Mouse (Mus musculus): ENCODE measurements around the gene Scn10a. TPM values are rescaled to one million over a fixed set of nuclear protein-coding genes. Genes with fewer than 3 reads are reported as not detected.

The Scn10a gene
- polyA plus RNA-seq, 1 experiment from 2014 or later: not detected

GRCm38 (mm10) chr9:119624151-119624550 lies 95.0 kb downstream of the Scn10a start:
- Histone ChIP-seq H3K4me3 (ENCODE audit: low read depth, low read length) (no peak overlapping the region), H3K4me1 (replicated peaks; ENCODE audit: control insufficient read depth, insufficient read depth) (no peaks in the 10 kb centered on the region), H3K4me2 (replicated peaks; ENCODE audit: low read depth) (no peak overlapping the region), H3K36me3 (ENCODE audit: control insufficient read depth, insufficient read depth, low read length) (no peaks in the 10 kb centered on the region), H3K9ac (ENCODE audit: low read length) (no peak overlapping the region), H3K9me3 (ENCODE audit: control insufficient read depth, low read length) (no peaks in the 10 kb centered on the region), H3K27me3 (ENCODE audit: control insufficient read depth, insufficient read depth, low read length) (no peaks in the 10 kb centered on the region), H3K27ac (replicated peaks) (no peak overlapping the region)
- 77% methylated on average over 4 of the region's 4 CpGs for WGBS
- TF ChIP-seq CTCF (IDR thresholded peaks at IDR 0.05; ENCODE audit: low read depth): no peak
- TF ChIP-seq EP300 (optimal IDR thresholded peaks at IDR 0.05): no peak
- DNase-seq (ENCODE audit: low spot score) (no peak), ATAC-seq (ENCODE audit: low FRiP score, low TSS enrichment) (no peak)

GRCm38 (mm10) chr9:119614798-119615197 lies 104.3 kb downstream of the Scn10a start:
- 68% methylated on average over 6 of the region's 6 CpGs for WGBS
- no peaks in the 10 kb centered on the region for H3K27me3 ChIP-seq (ENCODE audit: control insufficient read depth, insufficient read depth, low read length)
- no peak overlapping the region for H3K4me3 ChIP-seq (ENCODE audit: low read depth, low read length)
- no peak overlapping the region for H3K27ac ChIP-seq (replicated peaks)
- H3K9ac ChIP-seq (ENCODE audit: low read length): no peak overlapping the region
- no peak for TF ChIP-seq CTCF (IDR thresholded peaks at IDR 0.05; ENCODE audit: low read depth)
- H3K36me3 ChIP-seq (ENCODE audit: control insufficient read depth, insufficient read depth, low read length): no peaks in the 10 kb centered on the region
- H3K9me3 ChIP-seq (ENCODE audit: control insufficient read depth, low read length): no peaks in the 10 kb centered on the region
- DNase-seq (ENCODE audit: low spot score) (no peak), ATAC-seq (ENCODE audit: low FRiP score, low TSS enrichment) (no peak)
- H3K4me2 ChIP-seq (replicated peaks; ENCODE audit: low read depth): no peak overlapping the region
- H3K4me1 ChIP-seq (replicated peaks; ENCODE audit: control insufficient read depth, insufficient read depth): no peaks in the 10 kb centered on the region

DNA sequence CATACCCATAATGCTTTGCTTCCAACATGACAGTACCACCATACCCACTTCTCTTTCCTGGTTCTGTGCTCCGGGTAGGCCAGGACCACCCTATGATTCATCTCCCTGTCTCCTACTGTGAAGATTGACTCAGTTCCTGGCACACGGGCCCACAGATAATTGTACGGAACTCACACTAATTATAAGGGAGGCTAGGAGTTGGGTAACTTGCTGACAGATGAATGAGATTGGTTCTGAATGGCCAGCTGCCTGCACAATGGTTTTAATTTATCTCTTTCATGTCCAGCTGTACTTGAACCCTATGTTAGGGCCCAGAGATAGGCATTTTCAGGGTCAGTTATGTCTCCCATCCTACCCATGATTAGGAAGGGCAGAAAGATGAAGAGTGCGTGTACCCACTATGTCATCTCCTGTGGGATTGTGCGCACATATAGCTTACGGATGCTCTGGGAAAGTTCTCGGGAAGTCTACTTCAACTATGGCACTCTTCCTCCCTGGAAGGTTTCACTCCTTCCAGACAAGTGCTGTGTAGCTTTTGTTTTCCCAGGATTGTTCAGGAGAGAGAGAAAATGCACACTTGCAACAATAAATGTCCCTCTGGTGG lies 108.5 kb downstream of the Scn10a start:
- no peak for ATAC-seq (ENCODE audit: low FRiP score, low TSS enrichment)

DNA sequence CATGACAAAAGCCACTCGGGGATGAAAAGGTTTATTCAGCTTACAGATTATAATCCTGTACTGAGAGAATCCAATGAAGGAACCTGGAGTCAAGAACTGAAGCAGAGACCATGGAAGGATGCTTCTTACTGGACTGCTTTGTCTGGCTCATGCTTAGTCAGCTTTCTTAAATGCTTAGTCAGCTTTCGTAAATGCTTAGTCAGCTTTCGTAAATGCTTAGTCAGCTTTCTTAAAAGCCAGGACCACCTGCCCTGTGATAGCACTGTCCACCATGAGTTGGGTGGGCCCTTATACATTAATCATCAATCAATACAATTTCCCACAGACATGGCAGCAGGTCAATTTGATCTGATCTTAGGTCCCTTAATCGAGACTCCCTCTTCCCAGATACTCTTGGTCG lies 112.2 kb downstream of the Scn10a start:
- WGBS: 85% methylated on average over 5 of the region's 5 CpGs
- Histone ChIP-seq H3K27me3 (ENCODE audit: control insufficient read depth, insufficient read depth, low read length) (no peaks in the 10 kb centered on the region), H3K4me1 (replicated peaks; ENCODE audit: control insufficient read depth, insufficient read depth) (no peaks in the 10 kb centered on the region), H3K4me3 (ENCODE audit: low read depth, low read length) (no peak overlapping the region), H3K9me3 (ENCODE audit: control insufficient read depth, low read length) (no peaks in the 10 kb centered on the region), H3K4me2 (replicated peaks; ENCODE audit: low read depth) (no peak overlapping the region), H3K27ac (replicated peaks) (no peak overlapping the region), H3K36me3 (ENCODE audit: control insufficient read depth, insufficient read depth, low read length) (no peaks in the 10 kb centered on the region), H3K9ac (ENCODE audit: low read length) (no peak overlapping the region)
- DNase-seq (ENCODE audit: low spot score) (no peak), ATAC-seq (ENCODE audit: low FRiP score, low TSS enrichment) (no peak)
- TF ChIP-seq EP300 (optimal IDR thresholded peaks at IDR 0.05) (no peak), CTCF (IDR thresholded peaks at IDR 0.05; ENCODE audit: low read depth) (no peak)

More for the DNA sequence above, 108.5 kb downstream of the Scn10a start:
- Histone ChIP-seq H3K4me3 (ENCODE audit: low read depth, low read length) (no peak overlapping the region), H3K9me3 (ENCODE audit: control insufficient read depth, low read length) (no peaks in the 10 kb centered on the region), H3K9ac (ENCODE audit: low read length) (no peak overlapping the region), H3K4me1 (replicated peaks; ENCODE audit: control insufficient read depth, insufficient read depth) (no peaks in the 10 kb centered on the region), H3K27me3 (ENCODE audit: control insufficient read depth, insufficient read depth, low read length) (no peaks in the 10 kb centered on the region), H3K4me2 (replicated peaks; ENCODE audit: low read depth) (no peak overlapping the region), H3K27ac (replicated peaks) (no peak overlapping the region), H3K36me3 (ENCODE audit: control insufficient read depth, insufficient read depth, low read length) (no peaks in the 10 kb centered on the region)
- WGBS: 87% methylated on average over 7 of the region's 7 CpGs
- no peak for TF ChIP-seq EP300 (optimal IDR thresholded peaks at IDR 0.05)
- no peak for DNase-seq (ENCODE audit: low spot score)

DNA sequence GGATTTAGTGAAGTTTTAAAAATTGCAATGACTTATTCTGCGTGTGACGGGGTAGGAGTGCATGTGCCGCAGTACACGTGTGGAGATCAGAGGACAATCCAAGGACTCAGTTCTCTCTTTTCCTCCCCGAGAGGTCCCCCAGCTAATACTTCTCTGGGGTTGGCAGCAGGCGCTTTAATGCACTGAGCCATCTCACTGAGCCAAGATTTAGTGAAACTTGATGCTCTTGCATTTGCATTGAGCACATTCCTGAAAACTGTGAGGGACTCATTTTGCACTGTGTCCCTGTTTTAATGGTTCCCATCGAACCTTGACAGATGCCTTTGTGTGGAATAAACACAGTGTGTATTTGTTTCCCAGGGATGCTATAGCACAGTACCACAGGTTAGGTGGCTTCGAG lies 114.5 kb downstream of the Scn10a start:
- Histone ChIP-seq H3K4me3 (ENCODE audit: low read depth, low read length) (no peak overlapping the region), H3K36me3 (ENCODE audit: control insufficient read depth, insufficient read depth, low read length) (no peaks in the 10 kb centered on the region), H3K9ac (ENCODE audit: low read length) (no peak overlapping the region), H3K4me2 (replicated peaks; ENCODE audit: low read depth) (no peak overlapping the region), H3K4me1 (replicated peaks; ENCODE audit: control insufficient read depth, insufficient read depth) (no peaks in the 10 kb centered on the region), H3K9me3 (ENCODE audit: control insufficient read depth, low read length) (no peaks in the 10 kb centered on the region), H3K27ac (replicated peaks) (no peak overlapping the region), H3K27me3 (ENCODE audit: control insufficient read depth, insufficient read depth, low read length) (no peaks in the 10 kb centered on the region)
- ATAC-seq (ENCODE audit: low FRiP score, low TSS enrichment) (no peak), DNase-seq (ENCODE audit: low spot score) (no peak)
- WGBS: 60% methylated on average over 8 of the region's 8 CpGs
- TF ChIP-seq EP300 (optimal IDR thresholded peaks at IDR 0.05) (no peak), CTCF (IDR thresholded peaks at IDR 0.05; ENCODE audit: low read depth) (no peak)

DNA sequence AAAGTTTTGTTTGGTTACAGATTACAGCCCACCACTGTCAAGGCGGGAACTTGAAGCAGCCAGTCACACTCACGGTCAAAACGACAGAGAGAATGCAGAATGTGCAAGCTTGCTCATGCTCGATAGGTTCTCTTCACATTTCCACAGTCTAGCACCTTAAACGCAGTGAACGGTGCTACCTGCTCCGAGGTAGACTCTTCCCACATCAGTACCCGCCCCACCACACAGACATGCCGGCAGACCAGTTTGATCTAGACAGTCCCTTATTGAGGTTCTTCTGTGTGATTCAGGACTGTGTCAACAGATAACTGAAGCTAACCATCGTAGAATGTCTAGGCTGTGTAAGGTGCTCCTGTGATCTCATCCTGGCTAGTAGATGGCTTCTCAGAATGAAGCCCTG lies 120.6 kb downstream of the Scn10a start:
- no peaks in the 10 kb centered on the region for H3K27me3 ChIP-seq (ENCODE audit: control insufficient read depth, insufficient read depth, low read length)
- DNase-seq (ENCODE audit: low spot score): no peak
- H3K36me3 ChIP-seq (ENCODE audit: control insufficient read depth, insufficient read depth, low read length): no peaks in the 10 kb centered on the region
- no peak overlapping the region for H3K9ac ChIP-seq (ENCODE audit: low read length)
- no peak for ATAC-seq (ENCODE audit: low FRiP score, low TSS enrichment)
- no peak for TF ChIP-seq CTCF (IDR thresholded peaks at IDR 0.05; ENCODE audit: low read depth)
- no peak for TF ChIP-seq EP300 (optimal IDR thresholded peaks at IDR 0.05)
- H3K9me3 ChIP-seq (ENCODE audit: control insufficient read depth, low read length): no peaks in the 10 kb centered on the region
- no peak overlapping the region for H3K4me3 ChIP-seq (ENCODE audit: low read depth, low read length)
- no peak overlapping the region for H3K27ac ChIP-seq (replicated peaks)
- no peaks in the 10 kb centered on the region for H3K4me1 ChIP-seq (replicated peaks; ENCODE audit: control insufficient read depth, insufficient read depth)
- no peak overlapping the region for H3K4me2 ChIP-seq (replicated peaks; ENCODE audit: low read depth)
- 72% methylated on average over 10 of the region's 10 CpGs for WGBS

Measured in stomach, postnatal 0 days (tissue).